Mouse (Mus musculus) right cerebral cortex, postnatal 4 days (tissue): ENCODE measurements at regions not wholly inside any gene's neighbourhood (a gene's known extent, or its start where the extent isn't known, plus 50 kb on each side); places are given as distances from the start of the nearest gene placed in this dataset.

Source experiments
- DNase-seq: peaks from one replicate; pipeline ENCODE4 v3.0.0-alpha.2; 2022

DNA sequence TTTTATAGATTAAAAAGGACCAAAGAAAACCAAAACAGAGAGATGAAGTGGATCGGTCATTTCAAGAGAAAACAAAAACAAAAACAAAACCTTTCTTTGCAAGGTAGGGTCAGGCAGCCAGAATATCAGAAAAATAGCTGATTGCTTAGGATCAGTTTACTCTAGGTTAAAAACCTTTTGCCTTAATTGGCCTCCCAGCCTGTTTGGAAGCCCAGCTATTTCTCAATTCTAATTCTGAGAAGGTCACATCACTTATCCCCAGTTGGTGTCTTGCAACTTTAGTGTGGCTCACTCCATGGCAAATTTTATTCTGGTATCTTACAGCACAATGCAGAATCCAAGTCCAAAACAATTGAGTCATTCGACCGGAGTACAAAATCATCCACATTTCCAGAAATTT, 70.0 kb downstream of the 1190002N15Rik start:
- no peak for DNase-seq

DNA sequence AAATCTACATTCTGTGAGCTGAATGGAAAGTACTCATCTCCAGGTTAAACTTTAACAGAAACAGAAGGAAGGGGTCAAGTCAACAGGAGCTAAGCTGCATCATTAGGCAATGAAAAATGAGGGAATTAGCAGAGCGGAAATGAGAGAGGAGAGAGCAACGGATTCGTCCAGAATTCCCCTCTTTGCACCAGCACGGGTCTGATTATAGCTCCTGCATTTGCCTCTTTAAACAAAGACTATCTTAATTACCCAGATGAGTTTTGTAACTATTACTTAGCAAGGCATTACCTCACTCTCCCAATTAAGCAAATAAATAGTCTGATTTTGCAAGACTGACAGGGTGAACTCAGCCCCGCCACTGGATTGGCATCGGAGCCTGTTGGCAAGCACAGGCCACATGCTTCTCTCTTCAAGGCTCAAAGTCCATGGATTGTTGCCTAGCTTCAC, 81.8 kb downstream of the 1190002N15Rik start:
- no peak for DNase-seq

DNA sequence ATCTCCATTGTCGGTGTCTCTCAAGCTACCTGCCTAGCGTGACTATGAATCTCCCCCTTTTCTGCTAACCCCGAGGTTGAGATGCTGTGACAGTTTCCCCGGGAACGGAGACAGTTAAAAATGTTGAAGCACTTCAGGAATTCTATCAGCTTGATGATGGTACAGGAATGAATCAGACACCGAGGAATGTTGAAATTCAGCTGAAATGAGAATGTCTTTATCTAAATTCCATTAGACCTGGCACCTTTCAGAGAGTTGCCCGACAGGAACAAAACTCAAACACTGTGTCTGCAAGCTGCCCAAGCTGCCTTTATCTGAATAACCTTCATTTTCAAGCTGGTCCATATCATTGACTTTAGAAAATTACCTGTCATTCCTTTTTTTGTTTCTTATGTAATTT, 82.4 kb downstream of the 1190002N15Rik start:
- no peak for DNase-seq

DNA sequence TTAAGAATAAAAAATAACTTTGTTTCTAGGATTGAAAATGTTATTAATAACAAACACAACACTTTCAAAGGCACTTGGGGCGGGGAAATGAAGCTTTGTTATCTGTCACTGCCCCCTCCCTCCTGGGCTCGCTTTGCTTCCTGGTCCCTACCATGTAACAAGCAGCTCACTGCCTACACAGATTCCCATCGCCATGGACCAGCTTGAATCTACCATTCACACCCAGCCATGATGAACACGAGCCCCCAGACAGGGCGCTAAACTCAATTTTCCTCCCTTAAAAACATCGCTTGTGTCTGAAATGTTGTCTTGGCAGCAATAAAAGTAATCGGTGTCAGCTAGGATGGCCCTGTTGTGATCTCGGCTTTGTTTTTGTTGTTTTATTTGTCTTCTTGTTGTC, 88.0 kb downstream of the 1190002N15Rik start:
- DNase-seq: no peak

DNA sequence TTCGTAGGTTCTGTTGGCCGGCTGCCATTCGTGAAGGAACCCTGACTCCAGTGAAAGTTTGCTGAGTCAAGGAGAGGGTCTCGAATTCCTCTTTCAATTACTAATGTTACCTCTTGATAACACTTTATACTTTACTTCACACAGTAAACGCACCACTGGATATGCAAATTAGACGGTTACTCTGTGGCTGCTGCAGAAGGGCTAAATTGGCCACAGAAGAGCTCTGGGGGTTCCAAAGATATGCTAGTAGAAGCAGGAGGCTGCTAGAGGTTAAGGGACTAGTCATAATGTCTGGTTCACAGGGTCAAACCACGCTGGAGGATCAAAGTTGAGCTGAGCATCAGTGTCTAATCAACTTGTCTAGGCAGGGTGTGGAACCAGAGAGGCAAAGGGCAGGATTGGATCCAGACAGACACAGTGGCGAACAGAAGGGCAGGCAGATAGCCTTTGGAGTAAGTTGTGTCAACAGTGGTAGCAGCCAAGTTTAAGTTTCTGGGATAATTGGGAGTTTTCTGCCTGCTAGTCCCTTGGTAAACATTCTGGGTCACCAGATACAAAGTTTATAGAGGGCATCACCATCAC, 91.6 kb downstream of the 1190002N15Rik start:
- no peak for DNase-seq

DNA sequence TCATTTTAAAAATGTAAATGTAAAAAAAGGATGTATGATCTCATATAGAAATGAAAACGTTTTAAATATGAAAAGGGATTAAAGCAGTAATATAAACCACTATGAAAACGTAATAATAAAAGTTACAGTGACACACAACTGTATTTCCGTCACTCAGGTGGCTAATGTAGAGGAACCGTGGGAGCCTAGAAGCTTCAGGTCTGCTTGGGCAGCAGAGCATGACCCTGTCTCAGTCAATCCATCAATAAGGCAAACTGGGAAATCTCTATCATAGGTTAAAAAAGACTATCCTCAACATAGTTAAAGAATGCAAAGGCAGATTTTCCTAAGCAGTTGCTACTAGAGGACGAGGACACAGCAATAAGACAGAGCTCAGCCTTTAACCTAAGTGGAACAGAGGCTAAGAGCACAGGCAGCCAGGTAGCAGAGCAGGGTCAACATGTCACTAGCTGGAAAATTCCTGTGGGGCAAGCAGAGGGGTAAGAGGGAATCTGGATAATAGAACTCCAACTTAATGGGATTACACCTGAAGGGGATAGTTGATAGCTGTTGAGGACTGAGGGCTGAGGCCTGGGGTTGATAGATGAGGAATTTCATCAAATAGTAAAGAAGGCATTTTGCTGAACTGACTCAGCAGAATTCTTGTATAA, 93.6 kb downstream of the 1190002N15Rik start:
- DNase-seq: no peak

DNA sequence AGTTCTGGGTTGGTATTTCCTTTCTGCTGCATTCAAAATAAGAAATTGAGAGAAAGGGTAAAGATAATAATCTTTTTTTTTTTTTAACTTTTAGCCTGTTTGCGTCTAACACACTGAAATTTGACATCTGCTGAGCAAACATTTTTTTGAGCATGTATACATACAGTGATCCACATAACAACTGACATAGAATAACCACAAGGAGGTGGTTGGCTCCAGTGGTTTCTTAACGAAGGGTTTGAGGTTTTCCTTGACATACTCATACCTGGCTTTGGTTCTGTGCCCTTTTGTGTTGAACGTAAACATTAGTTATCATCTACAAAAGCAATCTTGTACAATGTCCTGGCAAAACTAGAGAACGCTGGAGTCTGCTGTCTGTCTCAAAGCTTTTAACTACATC, 96.5 kb downstream of the 1190002N15Rik start:
- DNase-seq: no peak

DNA sequence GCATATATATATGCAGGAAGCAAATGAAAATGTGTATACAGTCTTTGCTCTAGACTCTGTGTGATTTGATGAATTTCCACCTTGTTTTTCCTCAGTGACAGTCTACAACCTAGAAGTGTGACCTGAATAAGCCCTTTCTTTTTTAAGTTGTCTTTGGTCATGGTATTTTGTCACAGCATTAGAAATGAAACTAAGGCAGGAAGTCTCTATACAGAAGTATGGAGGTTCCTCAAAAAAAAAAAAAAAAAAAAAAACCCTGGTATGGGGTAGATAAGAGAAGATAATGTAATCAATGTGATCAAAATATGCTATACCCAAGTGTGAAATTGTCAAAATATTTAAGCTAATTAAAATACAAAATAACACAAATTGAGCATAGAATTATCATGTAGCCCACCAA, 104.4 kb downstream of the 1190002N15Rik start:
- no peak for DNase-seq

DNA sequence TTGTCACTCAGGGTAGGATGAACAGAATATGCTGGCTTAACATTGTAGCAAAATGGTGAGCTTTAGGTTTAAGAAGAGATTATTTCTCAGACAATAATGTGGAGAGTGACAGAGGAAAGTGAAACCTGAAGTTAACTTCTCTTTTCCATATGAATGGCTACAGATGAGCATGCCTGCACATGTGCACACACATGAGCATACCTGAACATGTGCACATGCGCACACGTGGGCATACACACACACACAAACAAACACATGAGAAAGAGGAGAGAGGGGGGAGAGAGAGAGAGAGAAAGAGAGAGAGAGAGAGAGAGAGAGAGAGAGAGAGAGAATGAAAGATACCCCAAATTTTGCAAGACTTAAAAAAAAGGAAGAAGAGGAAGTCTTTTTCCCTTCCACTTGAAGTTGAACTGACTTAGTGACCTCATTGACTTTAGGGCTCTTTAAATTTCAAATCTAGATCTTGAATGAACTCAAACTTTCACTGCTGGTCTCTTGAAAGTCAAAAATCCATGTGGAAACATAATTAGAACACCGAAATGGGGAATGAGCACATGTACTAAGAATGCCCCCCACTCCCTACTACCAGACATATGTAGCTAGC, 105.6 kb downstream of the 1190002N15Rik start:
- no peak for DNase-seq

DNA sequence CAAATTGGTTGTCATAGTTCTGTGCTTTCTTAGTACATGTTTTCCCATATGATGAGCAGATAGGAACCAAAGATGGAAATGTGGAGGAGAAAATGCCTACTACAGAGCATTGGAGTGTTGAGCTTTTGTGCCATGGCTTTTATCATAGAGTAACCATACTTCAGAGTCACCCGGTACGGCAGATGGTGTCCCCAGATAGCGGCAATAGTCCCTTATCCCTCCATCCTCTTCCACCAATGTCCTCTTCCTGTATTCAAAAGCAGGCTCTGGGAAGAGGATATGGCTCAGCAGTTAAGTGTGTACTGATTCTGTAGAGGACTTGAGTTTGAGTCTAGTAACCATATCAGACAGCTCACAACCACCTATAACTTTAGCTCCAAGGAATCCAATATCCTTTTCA, 106.3 kb downstream of the 1190002N15Rik start:
- no peak for DNase-seq

DNA sequence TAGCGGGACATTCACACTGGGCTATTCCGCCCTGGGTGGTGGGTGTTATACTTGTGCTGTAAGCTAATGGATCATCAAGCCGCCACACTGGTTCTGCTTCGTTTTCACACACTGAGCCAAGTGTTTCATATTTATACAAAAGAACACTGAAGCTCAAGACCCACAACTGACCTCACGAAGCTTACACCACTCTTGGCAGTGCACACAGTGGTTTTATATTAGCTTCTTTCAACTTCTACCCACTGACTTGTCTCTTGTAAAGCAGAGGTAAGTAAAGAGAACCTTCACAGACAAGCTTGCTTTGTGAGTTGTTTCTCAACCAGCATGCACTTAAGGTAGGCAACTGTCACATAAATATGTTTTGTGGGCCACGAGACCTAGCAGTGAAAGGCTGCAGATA, 106.9 kb downstream of the 1190002N15Rik start:
- DNase-seq: no peak

DNA sequence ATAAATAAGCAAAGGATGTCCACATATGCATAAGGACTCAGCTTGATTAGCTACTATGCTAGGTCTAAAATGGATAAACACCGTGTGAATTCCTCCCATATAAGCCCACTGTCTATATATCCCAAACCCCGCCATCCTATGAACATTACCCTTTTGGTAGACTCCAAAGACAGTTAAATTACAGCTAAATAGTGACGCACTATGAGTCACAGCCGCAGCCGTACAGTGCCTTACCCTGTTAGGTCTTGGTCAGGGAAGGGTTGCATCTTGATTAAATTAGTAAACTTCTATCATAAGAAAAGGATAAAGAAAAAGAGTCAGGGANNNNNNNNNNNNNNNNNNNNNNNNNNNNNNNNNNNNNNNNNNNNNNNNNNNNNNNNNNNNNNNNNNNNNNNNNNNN, 111.1 kb downstream of the 1190002N15Rik start:
- no peak for DNase-seq

DNA sequence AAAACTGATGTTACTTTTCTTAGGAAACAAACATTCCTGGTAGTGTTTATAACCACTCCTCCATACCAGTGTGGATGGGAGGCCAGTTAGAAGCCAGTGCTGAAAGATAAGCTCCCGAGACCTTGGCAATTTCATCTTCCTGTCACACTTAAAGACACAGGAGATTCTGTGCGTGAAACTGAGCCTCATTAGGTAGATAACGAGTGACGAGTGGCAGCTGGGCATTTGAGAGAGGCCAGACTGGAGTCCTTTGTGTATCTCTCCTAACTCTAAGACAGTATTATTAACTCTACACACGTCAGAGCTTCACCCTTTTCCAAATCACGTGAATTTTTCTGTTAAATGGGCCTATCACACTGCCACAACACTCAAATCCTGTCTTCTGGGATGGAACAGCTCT, 112.1 kb downstream of the 1190002N15Rik start:
- DNase-seq: no peak

DNA sequence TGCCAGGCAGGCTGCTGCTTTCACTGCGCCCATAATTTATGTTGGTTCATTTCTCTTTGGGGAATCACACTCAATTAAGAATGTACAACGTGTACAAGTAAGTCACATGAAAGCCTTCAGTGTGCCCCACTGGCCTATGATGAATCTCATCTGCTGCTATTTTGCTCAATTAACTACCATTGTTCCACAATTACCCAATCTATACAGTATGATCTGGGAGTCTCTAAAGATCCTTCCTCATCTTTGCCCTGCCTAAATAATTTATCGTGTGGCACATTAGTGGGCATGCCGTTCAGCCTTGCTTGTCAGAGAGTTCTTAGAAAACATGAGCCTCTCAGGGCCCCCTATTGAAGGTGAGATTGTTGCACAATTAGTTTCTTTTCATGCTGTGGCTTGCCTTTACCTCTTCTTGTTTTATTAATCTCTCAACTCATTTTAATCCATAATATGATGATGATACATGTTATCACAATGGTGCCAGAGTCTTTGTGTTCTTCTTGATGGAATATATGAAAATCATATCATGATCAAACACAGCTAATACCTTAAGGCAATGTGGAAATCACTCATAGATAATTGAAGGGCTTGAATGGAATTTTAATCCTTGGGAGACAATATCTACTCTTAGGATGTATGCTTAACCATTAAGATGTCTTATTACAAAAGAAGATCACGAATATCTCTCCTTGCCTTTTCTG, 113.3 kb downstream of the 1190002N15Rik start:
- DNase-seq: no peak

DNA sequence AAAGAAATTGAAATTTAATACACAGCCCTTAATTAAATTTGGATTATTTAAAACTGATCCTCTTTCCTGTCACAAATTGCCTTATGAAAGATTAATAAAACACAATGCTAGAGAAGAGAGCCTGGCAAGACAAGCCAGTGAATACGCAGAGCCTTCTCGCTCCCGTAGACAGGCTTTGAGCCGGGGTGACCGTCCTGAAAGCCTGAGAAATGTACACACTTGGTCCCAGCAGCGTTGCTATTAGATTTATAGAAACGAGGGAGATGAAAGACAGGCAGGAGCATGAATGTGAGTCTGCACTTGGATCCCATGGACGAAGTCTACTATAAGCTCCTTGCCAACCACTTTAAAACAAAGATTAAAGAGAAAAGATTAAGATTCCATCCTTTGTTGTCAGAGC, 127.3 kb downstream of the 1190002N15Rik start:
- DNase-seq: no peak

DNA sequence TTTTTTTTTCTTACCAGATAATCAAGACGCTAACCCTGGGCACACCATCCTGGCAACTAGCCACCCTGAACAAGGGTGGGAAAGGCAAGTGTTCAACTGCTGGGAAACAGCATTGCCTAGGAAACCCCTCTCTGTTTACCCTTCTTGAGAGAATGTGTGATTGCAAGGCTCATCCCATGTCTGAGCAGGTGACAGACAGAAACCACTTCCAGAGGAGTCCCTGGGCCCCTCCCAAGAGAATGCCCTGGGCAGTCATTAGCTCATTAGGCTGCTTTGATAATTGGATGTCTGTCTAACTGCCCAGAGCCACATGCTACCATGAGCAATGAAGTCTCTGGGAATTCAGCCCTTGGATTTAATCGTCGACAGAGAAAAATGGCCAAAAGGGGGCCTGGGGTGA, 127.8 kb downstream of the 1190002N15Rik start:
- DNase-seq: no peak

DNA sequence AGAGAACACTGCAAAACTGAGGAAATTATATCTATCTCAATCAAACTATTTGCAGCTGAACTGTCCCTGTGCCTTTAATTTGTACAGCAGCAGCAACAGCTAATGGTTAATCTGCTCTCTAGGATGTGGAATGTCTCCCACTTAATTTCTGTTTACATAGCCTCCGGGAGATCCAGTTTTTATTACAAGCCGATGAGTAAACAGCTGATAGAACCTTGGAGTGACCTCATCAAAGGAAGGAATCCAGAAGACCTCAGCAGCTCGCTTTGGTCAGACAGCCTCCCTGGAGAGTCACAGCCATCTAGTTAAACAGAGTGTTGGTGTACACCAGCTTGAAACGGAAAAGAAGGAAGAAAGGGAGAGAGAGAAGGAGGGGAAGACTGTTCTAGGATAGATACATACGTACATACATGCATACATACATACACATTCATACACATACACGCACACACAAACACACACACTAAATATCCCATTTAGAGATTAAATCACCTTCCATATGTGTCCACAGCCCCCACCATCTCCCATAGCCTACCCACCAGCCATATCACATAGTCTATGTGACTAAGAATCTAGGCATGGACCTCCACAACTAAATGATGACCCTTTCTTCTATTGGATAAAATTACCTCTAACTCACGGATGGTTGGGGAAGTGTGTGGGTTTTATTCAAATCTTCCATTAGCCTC, 129.1 kb downstream of the 1190002N15Rik start:
- no peak for DNase-seq

DNA sequence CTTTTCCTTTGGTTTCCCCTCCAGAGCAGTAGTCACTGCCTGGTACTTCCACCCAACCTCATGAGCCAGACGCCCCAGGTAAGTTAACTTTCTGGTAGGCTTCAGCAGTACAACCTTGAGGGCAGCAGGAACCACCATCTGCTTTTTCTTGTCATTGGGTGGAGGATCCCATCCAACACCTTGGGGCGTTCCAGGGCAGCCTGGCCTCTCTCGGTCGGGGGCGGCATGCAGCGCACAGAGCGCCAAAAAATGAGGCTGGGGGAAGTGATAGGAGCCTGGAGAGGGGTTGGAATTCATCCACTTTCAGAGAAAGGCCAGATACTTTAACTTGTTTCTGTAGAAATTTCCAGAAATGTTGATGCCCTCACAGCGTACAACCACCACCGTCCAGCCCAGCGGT, 130.2 kb downstream of the 1190002N15Rik start:
- no peak for DNase-seq

DNA sequence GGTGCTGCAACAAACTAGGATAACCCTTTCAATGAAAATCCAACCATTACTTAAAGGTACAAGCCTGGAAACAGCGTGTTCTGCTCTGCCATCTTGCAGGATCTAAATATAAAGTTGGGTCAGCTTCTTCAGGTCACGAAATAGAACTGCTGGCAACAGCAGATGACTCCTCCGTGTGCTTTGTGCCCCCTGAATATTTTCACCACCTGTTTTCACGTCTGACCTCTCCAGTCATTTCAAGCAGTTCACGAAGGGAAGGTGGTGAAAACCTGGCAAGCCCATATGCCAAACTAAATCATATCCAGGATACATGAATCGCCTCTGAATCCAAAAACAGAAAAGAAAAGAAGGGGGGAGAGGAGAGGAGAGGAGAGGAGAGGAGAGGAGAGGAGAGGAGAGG, 133.3 kb downstream of the 1190002N15Rik start:
- no peak for DNase-seq

DNA sequence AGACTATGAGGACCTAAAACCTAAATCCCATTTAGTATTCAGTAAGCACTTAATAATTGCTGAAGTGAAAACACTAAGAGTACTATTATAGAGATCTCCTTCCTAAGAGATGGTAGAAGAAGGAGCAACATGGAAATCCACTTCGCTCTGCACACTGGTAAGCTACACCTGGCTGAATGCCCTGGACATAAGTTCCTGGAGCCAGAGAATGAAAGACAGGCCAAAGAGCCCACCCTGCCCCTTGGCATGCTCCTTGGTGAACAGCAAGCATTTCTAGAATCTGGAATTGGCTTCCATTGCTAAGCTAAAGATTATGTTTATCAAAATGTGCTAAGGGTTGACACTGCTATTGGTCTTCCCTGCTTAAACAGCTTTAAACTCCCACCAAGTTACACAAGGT, 137.3 kb downstream of the 1190002N15Rik start:
- no peak for DNase-seq

DNA sequence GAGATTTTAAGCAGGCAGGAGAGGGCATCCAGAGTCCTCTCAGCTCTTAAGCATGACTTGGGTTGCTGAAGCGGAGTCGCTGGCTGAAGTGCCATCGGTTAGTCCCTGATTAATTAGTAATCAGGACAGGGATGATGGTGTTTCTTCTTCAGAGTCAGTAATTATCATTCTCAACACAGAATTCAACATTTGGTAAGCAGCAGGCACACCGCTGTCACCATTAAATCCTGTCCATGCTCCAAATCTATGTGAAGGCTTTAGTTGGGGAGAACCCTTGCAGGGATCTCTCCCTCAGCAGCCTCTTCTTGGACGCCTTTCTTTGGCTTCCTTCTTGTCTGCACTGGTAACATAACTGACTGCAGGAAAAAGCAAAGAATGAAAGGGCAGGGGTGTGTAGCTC, 142.7 kb downstream of the 1190002N15Rik start:
- DNase-seq: no peak

DNA sequence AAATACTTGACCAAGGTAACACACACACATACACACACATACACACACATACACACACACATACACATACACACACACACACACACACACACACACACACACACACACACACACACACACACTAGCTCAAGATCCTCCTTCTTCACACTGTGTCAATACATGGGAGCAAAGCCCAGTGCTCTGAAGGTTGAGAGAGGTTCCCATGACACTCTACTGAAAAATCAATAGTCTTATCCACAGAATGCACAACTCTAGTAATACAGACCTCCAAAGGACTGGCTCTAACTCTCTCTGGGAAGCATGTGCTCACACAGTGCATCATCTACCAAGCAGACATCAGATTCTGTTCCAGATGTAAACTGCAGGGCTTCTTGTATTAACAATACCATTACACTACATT, 151.7 kb downstream of the 1190002N15Rik start:
- no peak for DNase-seq

DNA sequence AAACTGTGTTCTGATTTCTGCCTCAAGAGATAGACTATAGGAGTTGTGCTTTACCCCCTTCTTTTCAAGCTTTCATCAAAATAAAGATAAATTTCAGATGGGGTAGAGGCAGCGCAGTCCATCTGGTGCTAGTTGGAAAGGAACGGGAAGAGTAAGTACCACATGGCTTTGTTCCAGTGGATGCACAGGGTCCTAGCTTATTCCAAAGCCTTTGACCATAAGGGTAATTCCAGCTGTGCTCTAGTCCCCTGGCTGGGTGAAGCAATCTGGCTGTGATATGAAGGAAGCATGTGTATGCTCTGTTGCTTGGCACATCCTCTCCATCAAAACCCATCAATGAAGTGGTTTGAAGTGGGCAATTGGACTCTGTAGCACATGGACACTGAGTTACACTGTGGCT, 155.6 kb downstream of the 1190002N15Rik start:
- no peak for DNase-seq

DNA sequence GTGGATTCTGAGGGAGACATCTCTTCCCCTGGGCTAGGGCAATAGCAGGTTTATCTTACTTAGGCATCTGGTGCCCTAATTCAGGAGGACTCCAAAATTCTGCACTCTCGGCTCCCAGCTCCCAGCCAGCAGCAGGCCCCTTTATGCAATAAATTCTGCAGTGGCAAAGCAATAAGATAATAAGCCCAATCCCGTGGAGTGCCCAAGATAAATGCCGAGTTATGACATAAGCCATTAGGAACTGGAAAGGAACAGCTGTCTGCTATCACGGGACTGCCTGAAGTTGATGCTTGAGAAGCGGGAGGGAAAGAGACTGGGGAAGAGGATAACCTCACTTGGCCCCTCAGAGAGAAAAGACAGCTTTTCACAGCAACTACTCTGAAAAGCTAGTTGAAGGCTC, 159.0 kb downstream of the 1190002N15Rik start:
- DNase-seq: no peak
